Mouse (Mus musculus) neural tube, embryonic 12.5 days (tissue): ENCODE results near the gene Mapk8ip2. TPM values are rescaled to one million over a fixed set of nuclear protein-coding genes. Genes with fewer than 3 reads are reported as not detected.

Experiments
- ATAC-seq: fragments of 200-750 bp; cut with Nextera tagmentation; 2 replicates; pipeline ENCODE4 v1.8.0; 2017; ENCODE audit warnings: low read depth, mild to moderate bottlenecking, moderate TSS enrichment, moderate library complexity; ENCODE audit not compliant: low FRiP score
- H3K27ac ChIP-seq: fragments of 300-500 bp; sonication (generic); 2 replicates; pipeline ENCODE4 v1.5.1; 2016
- H3K27me3 ChIP-seq: fragments of 300-500 bp; sonication (generic); replicated peaks from 2 replicates; pipeline ENCODE4 v1.6.1; 2016; ENCODE audit warnings: mild to moderate bottlenecking
- H3K36me3 ChIP-seq: fragments of 300-500 bp; sonication (generic); 2 replicates; pipeline ENCODE4 v1.6.1; 2016; ENCODE audit warnings: mild to moderate bottlenecking
- H3K4me1 ChIP-seq: fragments of 300-500 bp; sonication (generic); 2 replicates; pipeline ENCODE4 v1.6.1; 2016
- H3K4me2 ChIP-seq: fragments of 300-500 bp; sonication (generic); replicated peaks from 2 replicates; pipeline ENCODE4 v1.6.1; 2016; ENCODE audit warnings: mild to moderate bottlenecking
- H3K4me3 ChIP-seq: fragments of 300-500 bp; sonication (generic); 2 replicates; pipeline ENCODE4 v1.5.1; 2016
- H3K9ac ChIP-seq: fragments of 300-500 bp; sonication (generic); 2 replicates; pipeline ENCODE4 v1.6.1; 2016; ENCODE audit warnings: mild to moderate bottlenecking
- H3K9me3 ChIP-seq: fragments of 300-500 bp; sonication (generic); 2 replicates; pipeline ENCODE4 v1.6.1; 2016; ENCODE audit warnings: mild to moderate bottlenecking
- WGBS: fragments of 180-500 bp; shearing (Covaris S2); methylation state at CpG from one replicate; pipeline ENCODE4 v1.1.7; 2016; 5-methylcytosine and 5-hydroxymethylcytosine counted together
- polyA plus RNA-seq: library from polyadenylated mRNA; unstranded; fragments of >200 nt; fragmentation: Nextera tagmentation; extraction: Ambion mirVana; gene quantifications from 2 replicates; pipeline ENCODE4 v1.2.1, GENCODE M21; 2016

The Mapk8ip2 gene
- polyA plus RNA-seq, 1 experiment from 2014 or later = 61.7 TPM

DNA sequence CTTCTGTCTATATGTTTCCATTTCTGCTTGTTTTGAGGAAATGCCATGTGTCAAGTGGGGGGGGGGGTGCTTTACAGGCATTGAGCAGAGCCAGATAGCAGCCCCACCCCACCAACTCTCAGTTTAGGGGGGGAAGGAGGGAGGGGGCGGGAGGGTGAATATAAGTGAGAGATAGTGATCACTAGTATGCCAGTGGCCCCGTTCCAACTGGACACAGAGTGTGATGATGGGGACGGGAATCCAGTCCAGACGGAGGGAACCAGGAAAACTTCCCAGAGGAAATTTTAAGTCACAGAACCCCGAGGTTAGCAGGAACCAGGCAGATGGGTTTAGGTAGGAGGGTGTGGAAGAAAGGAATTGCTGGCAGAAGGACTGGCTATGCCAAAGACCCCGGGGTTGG, 1.9 kb downstream of the Mapk8ip2 start:
- WGBS = 87% methylated on average over 6 of the region's 6 CpGs
- ATAC-seq = no peak
- H3K9ac ChIP-seq = 0 out of 2 replicates have a peak overlapping the region, but pooled peaks have one; percentile 77
- H3K4me1 ChIP-seq = peaks cover 21% of the 10 kb centered on the region
- peaks cover 41% of the 10 kb centered on the region for H3K36me3 ChIP-seq
- no peaks in the 10 kb centered on the region for H3K9me3 ChIP-seq
- H3K27ac ChIP-seq = no peak overlapping the region
- H3K4me3 ChIP-seq = peak overlapping the region; percentile 74
- H3K4me2 ChIP-seq = peak overlapping the region; percentile 82
- peaks cover 6% of the 10 kb centered on the region for H3K27me3 ChIP-seq

DNA sequence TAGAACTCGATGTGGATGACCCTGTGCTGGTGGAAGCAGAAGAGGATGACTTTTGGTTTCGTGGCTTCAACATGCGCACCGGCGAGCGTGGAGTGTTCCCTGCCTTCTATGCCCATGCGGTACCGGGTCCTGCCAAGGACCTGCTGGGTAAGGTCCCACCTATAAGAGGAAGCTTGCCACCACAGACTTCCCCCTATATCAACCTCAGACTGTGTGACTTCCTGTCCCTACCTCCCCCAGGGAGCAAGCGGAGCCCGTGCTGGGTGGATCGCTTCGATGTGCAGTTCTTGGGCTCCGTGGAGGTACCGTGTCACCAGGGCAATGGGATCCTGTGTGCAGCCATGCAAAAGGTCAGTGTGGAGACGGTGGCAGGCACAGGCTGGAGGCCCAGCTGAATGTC, 5.2 kb downstream of the Mapk8ip2 start:
- peaks cover 17% of the 10 kb centered on the region for H3K4me1 ChIP-seq
- 95% methylated on average over 15 of the region's 15 CpGs for WGBS
- ATAC-seq = no peak
- H3K36me3 ChIP-seq = peaks cover 62% of the 10 kb centered on the region
- no peaks in the 10 kb centered on the region for H3K27me3 ChIP-seq
- no peak overlapping the region for H3K4me3 ChIP-seq
- no peak overlapping the region for H3K27ac ChIP-seq
- no peak overlapping the region for H3K9ac ChIP-seq
- H3K4me2 ChIP-seq = no peak overlapping the region
- H3K9me3 ChIP-seq = no peaks in the 10 kb centered on the region

DNA sequence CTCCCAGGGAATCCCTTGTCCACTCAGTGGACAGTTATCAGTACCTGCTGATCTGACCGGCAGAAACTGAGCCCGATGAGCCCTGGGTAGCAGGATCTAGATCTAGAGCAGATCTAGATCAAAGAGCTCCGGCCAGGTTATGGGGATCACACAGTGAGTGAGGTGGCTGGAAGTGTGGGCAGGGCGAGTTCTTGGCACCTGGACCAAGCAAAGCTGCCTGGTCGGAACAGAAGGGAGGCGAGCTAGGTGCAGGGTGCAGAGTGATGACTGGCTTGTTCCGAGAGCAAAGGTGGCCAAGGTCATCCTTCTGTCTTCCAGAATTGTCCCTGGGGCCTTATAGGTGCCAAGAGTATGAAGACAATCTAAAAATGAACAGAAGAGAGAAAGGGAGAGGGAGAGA, 6.1 kb downstream of the Mapk8ip2 start:
- H3K4me3 ChIP-seq = no peak overlapping the region
- H3K36me3 ChIP-seq = peaks cover 62% of the 10 kb centered on the region
- ATAC-seq = no peak
- 87% methylated on average over 7 of the region's 7 CpGs for WGBS
- H3K4me2 ChIP-seq = no peak overlapping the region
- no peak overlapping the region for H3K27ac ChIP-seq
- peaks cover 13% of the 10 kb centered on the region for H3K4me1 ChIP-seq
- no peaks in the 10 kb centered on the region for H3K9me3 ChIP-seq
- no peaks in the 10 kb centered on the region for H3K27me3 ChIP-seq
- H3K9ac ChIP-seq = no peak overlapping the region

DNA sequence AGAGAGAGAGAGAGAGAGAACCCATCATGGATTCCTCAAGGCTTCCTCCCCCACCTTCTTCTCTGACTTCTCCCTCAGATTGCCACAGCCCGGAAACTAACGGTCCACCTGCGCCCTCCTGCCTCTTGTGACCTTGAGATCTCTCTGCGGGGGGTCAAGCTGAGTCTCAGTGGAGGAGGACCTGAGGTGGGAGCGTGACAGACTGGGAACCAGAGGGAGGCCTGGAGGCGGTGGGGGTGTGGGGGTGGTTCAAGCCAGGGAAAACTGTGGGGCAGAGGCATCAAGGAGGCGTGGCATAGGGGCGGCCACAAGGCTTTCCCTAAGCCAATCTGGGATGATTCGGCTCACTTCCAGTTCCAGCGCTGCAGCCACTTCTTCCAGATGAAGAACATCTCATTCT, 6.6 kb downstream of the Mapk8ip2 start:
- WGBS = 81% methylated on average over 10 of the region's 10 CpGs
- H3K36me3 ChIP-seq = peaks cover 62% of the 10 kb centered on the region

DNA sequence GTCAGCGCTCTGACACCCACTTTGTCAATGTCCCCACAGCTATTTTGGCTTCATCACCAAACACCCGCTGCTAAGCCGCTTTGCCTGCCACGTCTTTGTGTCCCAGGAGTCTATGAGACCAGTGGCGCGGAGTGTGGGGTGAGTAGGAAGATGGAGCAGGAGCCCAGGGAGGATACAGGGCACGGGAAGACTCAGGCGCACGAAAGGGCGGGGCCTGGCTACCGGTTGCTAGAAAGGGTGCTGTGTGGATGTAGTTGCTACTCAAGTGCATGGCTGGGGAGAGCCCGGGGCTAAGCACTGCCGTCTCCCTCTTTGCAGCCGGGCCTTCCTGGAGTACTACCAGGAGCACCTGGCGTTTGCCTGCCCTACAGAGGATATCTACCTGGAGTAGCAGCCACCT, 7.6 kb downstream of the Mapk8ip2 start:
- 85% methylated on average over 15 of the region's 15 CpGs for WGBS
- Histone ChIP-seq H3K4me2 (no peak overlapping the region), H3K27ac (no peak overlapping the region), H3K9ac (no peak overlapping the region), H3K9me3 (no peaks in the 10 kb centered on the region), H3K4me3 (no peak overlapping the region), H3K27me3 (no peaks in the 10 kb centered on the region), H3K36me3 (peaks cover 61% of the 10 kb centered on the region), H3K4me1 (no peaks in the 10 kb centered on the region)
- no peak for ATAC-seq

More for the DNA sequence above, 6.6 kb downstream of the Mapk8ip2 start:
- no peaks in the 10 kb centered on the region for H3K9me3 ChIP-seq
- peaks cover 8% of the 10 kb centered on the region; the same call in 1 of the 2 replicates for H3K4me1 ChIP-seq
- ATAC-seq = no peak
- no peak overlapping the region for H3K9ac ChIP-seq
- no peak overlapping the region for H3K4me2 ChIP-seq
- no peaks in the 10 kb centered on the region for H3K27me3 ChIP-seq
- H3K27ac ChIP-seq = no peak overlapping the region
- H3K4me3 ChIP-seq = no peak overlapping the region

DNA sequence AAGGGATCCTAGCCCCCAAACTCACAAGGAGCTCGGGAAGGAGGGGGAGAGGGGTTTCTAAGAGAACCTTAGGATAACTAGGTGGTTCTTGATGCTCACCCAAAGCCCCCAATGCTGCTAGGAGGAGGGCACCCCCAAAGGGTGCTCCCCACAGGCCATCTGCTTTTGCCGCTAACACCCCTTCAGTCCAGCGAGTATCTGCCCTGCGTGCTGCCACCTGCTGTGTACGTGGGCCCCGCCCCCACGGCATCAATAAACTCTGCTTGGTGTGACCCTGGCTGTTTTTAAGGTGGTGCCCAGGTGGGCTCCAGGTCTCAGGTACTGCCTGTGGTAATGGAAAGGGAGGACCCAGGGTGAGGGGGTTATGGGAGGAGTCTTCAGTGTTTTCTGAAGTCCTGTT, 8.5 kb downstream of the Mapk8ip2 start:
- WGBS = 78% methylated on average over 7 of the region's 7 CpGs
- no peaks in the 10 kb centered on the region for H3K9me3 ChIP-seq
- no peak overlapping the region for H3K4me3 ChIP-seq
- no peak overlapping the region for H3K27ac ChIP-seq
- no peaks in the 10 kb centered on the region for H3K4me1 ChIP-seq
- no peak overlapping the region for H3K9ac ChIP-seq
- no peak for ATAC-seq
- H3K27me3 ChIP-seq = no peaks in the 10 kb centered on the region
- peaks cover 53% of the 10 kb centered on the region for H3K36me3 ChIP-seq
- no peak overlapping the region for H3K4me2 ChIP-seq

DNA sequence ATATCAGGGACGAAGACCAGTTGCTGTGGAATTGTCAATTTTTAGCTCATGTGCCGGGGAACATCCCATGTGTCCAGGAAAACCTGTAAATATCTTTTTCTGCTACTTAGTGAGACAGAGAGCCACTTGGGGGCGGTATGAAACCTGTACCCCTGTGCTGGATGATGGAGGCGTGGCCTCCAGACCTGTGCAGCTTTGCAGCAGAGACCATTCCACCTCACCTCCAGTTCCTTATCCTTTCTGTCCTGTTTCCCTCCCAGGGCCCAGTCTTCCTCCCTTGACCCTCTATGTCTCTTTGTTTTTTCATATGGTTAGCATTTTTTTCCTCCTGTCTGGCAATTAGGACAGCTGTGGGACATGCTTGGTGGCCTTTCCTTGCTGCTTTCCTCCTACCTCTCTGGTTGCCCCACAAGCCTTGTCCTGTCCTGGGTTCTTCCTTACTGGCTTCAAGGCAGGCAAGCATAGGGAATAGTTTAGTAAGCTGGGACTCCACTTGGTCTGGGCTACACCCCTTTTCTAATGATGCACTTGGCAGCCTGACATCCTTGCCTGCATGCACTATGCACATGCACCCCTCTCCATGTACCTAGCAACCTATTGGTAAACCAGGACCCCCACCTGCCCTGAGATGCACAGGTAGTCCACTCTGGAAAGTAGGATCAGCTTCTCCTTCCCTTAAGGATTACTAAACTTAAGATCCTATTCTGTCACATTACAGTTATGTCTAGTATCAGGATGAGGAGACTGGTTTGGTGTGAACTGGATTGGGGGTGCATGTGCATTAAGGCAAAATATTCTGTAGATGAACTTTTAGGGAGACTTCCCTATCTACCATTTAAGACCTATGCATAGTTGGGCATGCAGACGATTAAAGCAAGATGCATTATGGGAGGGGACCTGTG, 9.9 kb downstream of the Mapk8ip2 start:
- no peak overlapping the region for H3K27ac ChIP-seq
- ATAC-seq = no peak
- H3K27me3 ChIP-seq = no peaks in the 10 kb centered on the region
- no peak overlapping the region for H3K4me2 ChIP-seq
- H3K9me3 ChIP-seq = no peaks in the 10 kb centered on the region
- no peak overlapping the region for H3K9ac ChIP-seq
- H3K36me3 ChIP-seq = peaks cover 40% of the 10 kb centered on the region
- no peak overlapping the region for H3K4me3 ChIP-seq
- H3K4me1 ChIP-seq = no peaks in the 10 kb centered on the region
- WGBS = 66% methylated on average over 5 of the region's 5 CpGs

DNA sequence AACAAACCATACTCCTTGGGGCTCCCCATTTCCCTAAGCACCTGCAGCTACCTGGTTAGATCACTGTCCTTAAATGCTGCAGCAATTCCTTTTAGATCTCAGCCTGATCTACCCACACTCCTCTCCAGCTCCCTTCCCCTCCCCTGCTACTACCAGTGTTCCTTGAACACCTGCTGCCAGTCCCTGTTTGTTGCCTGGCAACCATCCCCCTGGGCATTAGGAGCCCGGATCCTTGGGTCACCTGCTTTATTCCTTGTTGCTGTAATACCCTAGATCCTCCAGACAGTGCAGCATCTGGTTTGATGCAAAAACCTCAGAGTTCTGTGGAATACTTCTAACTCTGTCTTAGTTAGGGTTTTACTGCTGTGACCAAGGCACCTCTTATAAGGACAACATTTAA, 11.3 kb downstream of the Mapk8ip2 start:
- H3K27ac ChIP-seq = no peak overlapping the region
- H3K36me3 ChIP-seq = peaks cover 27% of the 10 kb centered on the region
- no peak overlapping the region for H3K4me3 ChIP-seq
- peak; percentile 13; the same call in 1 of the 2 replicates for ATAC-seq
- no peaks in the 10 kb centered on the region for H3K4me1 ChIP-seq
- no peaks in the 10 kb centered on the region for H3K9me3 ChIP-seq
- H3K27me3 ChIP-seq = no peaks in the 10 kb centered on the region
- no peak overlapping the region for H3K4me2 ChIP-seq
- H3K9ac ChIP-seq = no peak overlapping the region
- 8% methylated on average over 1 of the region's 1 CpGs for WGBS

DNA sequence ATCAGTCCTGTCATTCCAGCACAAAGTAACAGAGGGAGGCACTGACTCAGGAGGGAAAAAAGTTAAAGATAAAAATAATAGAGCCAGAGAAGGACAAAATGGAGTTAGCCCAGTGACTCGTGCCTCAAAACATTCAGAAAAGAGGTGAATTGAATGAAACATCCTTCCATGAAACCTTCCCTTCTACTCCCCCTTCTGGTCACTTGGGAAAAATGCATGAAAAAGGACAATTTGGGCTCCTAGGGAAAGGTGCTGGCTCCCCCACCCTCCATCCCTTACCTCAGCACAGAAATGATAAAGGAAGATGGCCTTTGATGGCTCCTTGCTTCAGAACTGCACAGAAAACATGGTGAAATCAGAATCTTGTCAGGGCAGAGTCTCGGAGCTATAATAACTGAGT, 14.9 kb downstream of the Mapk8ip2 start:
- 30% methylated on average over 2 of the region's 2 CpGs for WGBS
- Histone ChIP-seq H3K36me3 (no peaks in the 10 kb centered on the region), H3K4me1 (no peaks in the 10 kb centered on the region), H3K9me3 (no peaks in the 10 kb centered on the region), H3K27me3 (no peaks in the 10 kb centered on the region), H3K9ac (no peak overlapping the region), H3K27ac (no peak overlapping the region), H3K4me3 (no peak overlapping the region), H3K4me2 (no peak overlapping the region)
- ATAC-seq = no peak

DNA sequence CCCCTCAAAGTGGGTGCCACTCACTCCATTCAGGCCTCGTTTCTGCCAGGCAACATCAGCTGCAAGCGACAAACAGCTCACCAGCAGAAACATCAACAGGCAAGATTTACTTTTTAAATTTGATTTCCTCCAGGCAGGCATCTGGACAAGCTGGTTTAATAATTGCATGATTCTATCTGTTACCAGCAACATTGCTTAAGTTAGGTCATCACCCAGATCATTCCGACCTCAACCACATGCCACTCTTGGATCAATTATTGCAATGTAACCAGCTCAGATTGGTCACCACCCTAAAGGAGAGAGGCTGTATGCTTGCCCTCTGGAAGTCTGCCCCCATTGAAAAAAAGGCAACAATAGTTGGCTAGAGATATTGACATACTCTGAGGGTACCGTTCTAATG, 17.8 kb downstream of the Mapk8ip2 start:
- no peaks in the 10 kb centered on the region for H3K36me3 ChIP-seq
- 86% methylated on average over 4 of the region's 4 CpGs for WGBS
- no peaks in the 10 kb centered on the region for H3K27me3 ChIP-seq
- H3K9me3 ChIP-seq = no peaks in the 10 kb centered on the region
- H3K9ac ChIP-seq = no peak overlapping the region
- no peak overlapping the region for H3K4me3 ChIP-seq
- ATAC-seq = no peak
- H3K4me1 ChIP-seq = peaks cover 8% of the 10 kb centered on the region
- no peak overlapping the region for H3K4me2 ChIP-seq
- no peak overlapping the region for H3K27ac ChIP-seq

DNA sequence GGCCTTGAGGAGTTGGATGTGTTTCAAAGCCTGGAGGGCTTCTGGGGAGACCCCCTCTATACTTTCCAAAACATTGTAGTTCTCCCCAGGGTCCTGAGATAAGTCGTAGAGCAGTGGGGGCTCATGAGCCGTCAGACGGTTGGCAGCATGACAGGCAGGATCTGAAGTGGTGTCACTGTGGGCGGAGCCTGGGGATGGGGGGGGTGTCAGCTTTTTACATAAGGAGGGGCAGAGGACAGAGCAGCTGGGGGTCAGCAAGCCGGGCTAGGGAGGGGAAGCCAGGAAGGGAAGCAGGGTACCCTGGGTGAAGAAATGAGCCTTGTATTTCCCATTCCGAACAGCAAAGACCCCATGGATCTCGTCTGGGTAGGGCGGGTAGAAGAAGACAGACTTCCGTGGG, 19.7 kb downstream of the Mapk8ip2 start:
- Histone ChIP-seq H3K27me3 (no peaks in the 10 kb centered on the region), H3K4me3 (no peak overlapping the region), H3K4me2 (no peak overlapping the region), H3K4me1 (peaks cover 8% of the 10 kb centered on the region), H3K36me3 (no peaks in the 10 kb centered on the region), H3K9ac (no peak overlapping the region), H3K9me3 (no peaks in the 10 kb centered on the region), H3K27ac (no peak overlapping the region)
- 83% methylated on average over 9 of the region's 9 CpGs for WGBS
- ATAC-seq = no peak

DNA sequence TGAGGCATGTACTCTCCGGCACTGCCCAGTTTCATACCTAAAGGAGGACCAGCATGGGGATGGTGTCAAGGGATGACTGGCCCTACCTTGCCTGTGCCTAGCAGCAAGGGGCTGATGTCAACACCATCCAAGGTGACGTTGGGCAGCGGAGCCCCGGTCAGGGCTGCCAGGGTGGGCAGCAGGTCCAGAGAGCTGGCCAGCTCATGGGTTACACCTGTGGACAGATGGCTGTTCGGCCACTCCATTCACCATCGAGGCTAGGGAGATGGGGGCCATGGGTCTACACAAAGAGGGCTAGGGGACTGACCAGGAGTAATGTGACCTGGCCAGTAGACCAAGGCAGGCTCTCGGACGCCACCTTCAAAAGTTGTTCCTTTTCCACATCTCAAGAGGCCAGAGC, 20.2 kb downstream of the Mapk8ip2 start:
- no peaks in the 10 kb centered on the region for H3K9me3 ChIP-seq
- peaks cover 8% of the 10 kb centered on the region for H3K4me1 ChIP-seq
- no peak overlapping the region for H3K9ac ChIP-seq
- no peak overlapping the region for H3K4me3 ChIP-seq
- H3K27me3 ChIP-seq = no peaks in the 10 kb centered on the region
- WGBS = 96% methylated on average over 8 of the region's 8 CpGs
- no peaks in the 10 kb centered on the region for H3K36me3 ChIP-seq
- ATAC-seq = no peak
- H3K4me2 ChIP-seq = no peak overlapping the region
- no peak overlapping the region for H3K27ac ChIP-seq
